Mouse (Mus musculus): ENCODE measurements around the gene Slit3.

- TF ChIP-seq CTCF (IDR thresholded peaks at IDR 0.05), result no peak
- no peak for TF ChIP-seq EP300 (IDR thresholded peaks at IDR 0.05)
Observed at GRCm38 (mm10) chr11:35593146-35594034, 472.4 kb downstream of the Slit3 start.

Measured in lung, postnatal 0 days (tissue).